Mouse (Mus musculus): ENCODE results near the gene Lrrc29. TPM values are rescaled to one million over a fixed set of nuclear protein-coding genes. Genes with fewer than 3 reads are reported as not detected.

Gene Lrrc29
- polyA plus RNA-seq, 1 experiment from 2014 or later = 1.3 TPM

DNA sequence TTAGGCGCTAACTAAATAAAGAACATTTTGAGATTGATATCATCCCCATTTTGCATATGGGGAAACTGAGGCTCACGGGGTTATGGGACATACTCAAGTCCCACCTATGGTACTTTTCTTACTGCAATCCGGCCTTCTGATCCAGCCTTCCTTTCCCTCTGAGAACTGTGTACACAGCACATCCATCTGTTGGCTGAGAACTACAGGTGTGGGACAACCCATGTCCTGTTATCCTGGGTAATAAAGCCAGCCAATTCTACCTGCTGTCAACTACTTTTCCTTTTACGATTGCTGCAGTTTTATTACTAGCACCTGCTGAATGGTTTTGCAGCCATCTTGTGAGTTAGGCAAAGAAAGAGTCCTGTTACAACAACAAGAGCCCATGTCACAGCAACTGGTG lies 28.5 kb upstream of the Lrrc29 start:
- 89% methylated on average over 4 of the region's 4 CpGs for WGBS
- Histone ChIP-seq H3K9ac (no peak overlapping the region), H3K4me3 (no peak overlapping the region), H3K27ac (no peak overlapping the region), H3K9me3 (no peaks in the 10 kb centered on the region), H3K27me3 (0 out of 2 replicates have a peak, but pooled peaks cover 10% of the 10 kb centered on the region), H3K36me3 (peaks cover 36% of the 10 kb centered on the region), H3K4me2 (no peak overlapping the region), H3K4me1 (peaks cover 13% of the 10 kb centered on the region)
- no peak for ATAC-seq (ENCODE audit: insufficient number of reproducible peaks, insufficient read depth, low FRiP score, low TSS enrichment, low read depth)

DNA sequence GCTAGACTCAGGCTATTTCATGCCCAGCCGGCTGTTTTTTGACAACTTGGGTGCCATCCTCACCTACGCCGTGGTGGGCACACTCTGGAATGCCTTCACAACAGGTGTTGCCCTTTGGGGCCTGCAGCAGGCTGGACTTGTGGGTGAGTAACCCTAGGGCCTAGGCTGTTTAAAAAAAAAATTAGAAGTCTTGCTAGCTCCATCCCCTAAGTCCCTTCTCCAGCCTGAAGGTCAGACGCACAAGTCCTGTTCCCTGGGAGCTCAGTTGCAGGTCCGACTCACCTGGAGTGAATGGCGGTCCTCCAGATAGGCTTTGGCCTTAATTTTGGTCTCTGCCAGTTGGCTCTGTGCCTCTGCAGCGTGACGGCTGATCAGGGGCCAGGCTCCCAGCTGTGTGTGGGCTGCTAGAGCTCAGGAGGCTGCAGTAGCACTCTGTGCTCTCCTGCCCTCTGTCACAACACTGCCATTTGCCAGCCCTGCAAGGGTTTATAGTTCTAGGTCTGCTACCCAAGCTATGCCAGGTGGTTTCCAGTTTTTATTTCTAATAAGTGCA lies 27.6 kb upstream of the Lrrc29 start:
- ATAC-seq (ENCODE audit: insufficient number of reproducible peaks, insufficient read depth, low FRiP score, low TSS enrichment, low read depth) = no peak

DNA sequence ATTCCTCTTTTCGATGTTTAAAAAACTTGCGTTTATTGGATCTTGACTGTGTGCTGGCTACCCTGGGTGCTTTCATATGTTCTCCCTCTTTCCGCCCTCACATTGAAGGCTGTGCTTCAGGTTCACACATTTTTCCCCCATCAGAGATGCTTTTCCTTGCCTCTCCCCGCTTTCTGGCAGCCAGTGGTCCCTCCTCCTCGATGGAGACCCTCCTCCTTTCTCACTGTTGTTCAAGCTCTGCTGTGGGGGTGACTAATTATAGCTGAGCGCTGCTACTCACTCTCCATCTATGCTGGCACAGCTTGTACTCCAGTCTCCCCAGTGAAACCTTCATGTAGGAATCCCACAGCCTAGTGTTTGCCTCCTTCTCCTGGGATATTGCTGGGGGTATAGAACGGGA lies 24.1 kb upstream of the Lrrc29 start:
- Histone ChIP-seq H3K4me2 (peak overlapping the region; percentile 95), H3K36me3 (peaks cover under 1% of the 10 kb centered on the region; the same call in 1 of the 2 replicates), H3K9ac (peak overlapping the region; percentile 82; the same call in 1 of the 2 replicates), H3K4me3 (peak overlapping the region; percentile 73), H3K27me3 (peaks cover 13% of the 10 kb centered on the region; the same call in 1 of the 2 replicates), H3K4me1 (peaks cover 36% of the 10 kb centered on the region), H3K27ac (no peak overlapping the region), H3K9me3 (no peaks in the 10 kb centered on the region)
- 32% methylated on average over 7 of the region's 7 CpGs for WGBS
- ATAC-seq (ENCODE audit: insufficient number of reproducible peaks, insufficient read depth, low FRiP score, low TSS enrichment, low read depth) = no peak

More for the DNA sequence above, 27.6 kb upstream of the Lrrc29 start:
- no peak overlapping the region for H3K4me2 ChIP-seq
- WGBS = 76% methylated on average over 8 of the region's 8 CpGs
- H3K36me3 ChIP-seq = peaks cover 33% of the 10 kb centered on the region
- no peak overlapping the region for H3K27ac ChIP-seq
- H3K4me3 ChIP-seq = no peak overlapping the region
- no peaks in the 10 kb centered on the region for H3K9me3 ChIP-seq
- H3K4me1 ChIP-seq = peaks cover 14% of the 10 kb centered on the region
- 0 out of 2 replicates have a peak overlapping the region, but pooled peaks have one; percentile 8 for H3K9ac ChIP-seq
- H3K27me3 ChIP-seq = peaks cover 13% of the 10 kb centered on the region; the same call in 1 of the 2 replicates

DNA sequence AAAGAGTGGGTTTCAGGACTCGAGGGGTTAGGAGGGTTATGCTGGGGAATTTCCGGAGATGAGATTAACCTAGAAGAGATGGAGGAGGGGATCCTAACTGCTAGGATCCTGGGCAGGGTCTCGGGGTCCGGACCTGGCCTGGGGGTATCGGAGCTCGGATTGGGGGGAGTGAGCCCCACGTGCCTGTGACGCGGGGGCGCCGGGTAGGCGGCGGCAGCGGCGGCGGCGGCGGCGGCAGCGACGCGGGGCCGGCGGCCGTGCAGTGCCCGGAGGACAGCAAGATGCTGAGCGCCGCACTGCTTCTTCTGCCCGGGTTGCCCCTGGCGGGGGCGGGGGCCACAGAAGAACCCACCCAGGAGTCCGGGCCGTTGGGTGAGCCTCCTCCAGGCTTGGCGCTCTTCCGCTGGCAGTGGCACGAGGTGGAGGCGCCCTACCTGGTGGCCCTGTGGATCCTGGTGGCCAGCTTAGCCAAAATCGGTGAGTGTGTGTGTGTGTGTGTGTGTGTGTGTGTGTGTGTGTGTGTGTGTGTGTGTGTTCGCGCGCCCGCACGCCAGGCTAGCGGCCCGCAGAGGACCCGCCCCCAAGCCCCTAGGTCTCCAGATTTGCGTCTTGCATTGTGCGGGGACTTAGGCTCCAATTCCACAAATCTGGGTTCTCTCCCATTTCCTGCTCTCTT lies 23.2 kb upstream of the Lrrc29 start:
- Histone ChIP-seq H3K9me3 (no peaks in the 10 kb centered on the region), H3K27me3 (peaks cover 13% of the 10 kb centered on the region; the same call in 1 of the 2 replicates), H3K9ac (peak overlapping the region; percentile 82), H3K4me3 (peak overlapping the region; percentile 73), H3K4me1 (peaks cover 45% of the 10 kb centered on the region), H3K27ac (peak overlapping the region; percentile 86), H3K4me2 (peak overlapping the region; percentile 95), H3K36me3 (no peaks in the 10 kb centered on the region)
- ATAC-seq (ENCODE audit: insufficient number of reproducible peaks, insufficient read depth, low FRiP score, low TSS enrichment, low read depth) = no peak
- WGBS = under 1% methylated on average over 38 of the region's 48 CpGs

DNA sequence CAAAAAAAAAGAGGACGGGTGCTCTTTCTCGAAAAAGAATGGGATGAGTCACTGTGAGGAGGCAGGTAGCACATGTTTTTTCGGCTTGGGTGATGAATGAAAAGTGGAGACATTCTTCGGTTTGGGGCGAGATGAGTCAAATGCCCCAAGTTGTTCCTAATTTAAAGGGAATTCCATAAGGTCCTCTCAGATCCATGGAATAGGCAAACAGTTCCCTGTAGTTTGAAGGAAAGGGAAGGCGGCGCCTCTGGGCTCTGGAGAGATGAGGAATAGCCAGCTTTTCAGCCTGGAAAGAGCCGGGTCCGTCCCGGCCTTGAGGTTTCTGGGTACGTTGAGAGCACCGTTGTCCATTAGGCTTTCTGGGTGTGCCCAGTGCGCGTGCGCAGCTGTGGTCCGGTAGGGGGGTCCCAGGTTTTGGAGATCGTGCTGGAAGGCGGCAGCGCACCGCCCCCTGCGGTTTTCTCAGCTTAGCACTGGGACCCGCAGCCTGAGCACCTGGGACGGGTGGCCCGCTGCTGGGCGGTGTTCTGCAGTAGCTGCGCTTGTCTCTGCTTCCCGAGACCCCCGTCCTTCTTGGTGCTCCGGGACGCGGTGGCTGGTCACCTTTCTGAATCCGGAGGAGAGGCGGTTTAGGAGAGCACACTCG lies 22.5 kb upstream of the Lrrc29 start, which contains the start of gene Slc9a5:
Gene Slc9a5 (plus strand): TSS at position 394 of the 646 bp plus-strand sequence.
- peaks cover 13% of the 10 kb centered on the region; the same call in 1 of the 2 replicates for H3K27me3 ChIP-seq
- no peak for ATAC-seq (ENCODE audit: insufficient number of reproducible peaks, insufficient read depth, low FRiP score, low TSS enrichment, low read depth)

DNA sequence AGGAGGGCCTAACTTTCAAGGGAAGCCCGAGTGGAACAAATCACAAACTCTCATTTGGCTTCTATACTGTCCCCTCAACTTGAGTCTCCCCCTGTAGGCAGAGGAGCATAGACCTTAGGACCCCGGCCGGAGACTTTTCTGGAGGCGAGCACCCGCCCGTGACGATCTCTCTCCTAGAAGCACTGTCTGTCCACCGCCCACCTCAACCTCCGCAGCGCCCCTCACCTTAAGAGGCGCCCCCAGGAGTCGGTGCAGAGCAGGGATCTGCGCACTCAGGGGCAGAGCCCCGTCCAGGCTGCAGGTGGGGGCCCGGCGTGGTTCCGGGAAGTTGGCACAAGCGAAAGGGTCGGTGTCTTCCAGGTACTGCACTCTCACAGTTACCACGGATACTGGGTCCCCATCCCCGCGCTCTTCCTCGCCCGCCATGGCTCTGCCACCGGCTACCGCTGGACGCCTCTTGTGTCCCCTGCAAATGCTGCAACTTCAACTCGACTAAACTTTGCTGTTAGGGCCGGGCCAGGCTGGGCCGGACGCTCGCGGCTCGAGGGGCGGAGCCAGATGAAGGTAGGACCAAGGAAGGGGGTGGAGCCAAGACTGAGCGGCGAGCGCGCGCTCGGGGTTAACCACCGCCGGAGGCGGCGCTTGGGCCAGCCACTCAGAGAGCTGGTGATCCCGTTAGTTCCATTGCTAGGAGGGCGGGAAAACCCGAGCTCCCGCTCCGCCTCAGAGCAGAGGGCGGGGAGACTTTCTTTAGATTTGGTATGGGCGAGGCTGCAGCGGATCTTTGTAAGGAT lies 21.5 kb upstream of the Lrrc29 start, which contains the start of gene Fhod1:
Gene Fhod1 (minus strand): TSS at position 526 of the 794 bp plus-strand sequence.
- Histone ChIP-seq H3K36me3 (no peaks in the 10 kb centered on the region), H3K4me2 (peak within 1 kb of the TSS; percentile 95), H3K27ac (peak within 1 kb of the TSS; percentile 86), H3K4me1 (peaks cover 46% of the 10 kb centered on the region), H3K4me3 (peak within 1 kb of the TSS; percentile 73), H3K27me3 (peaks cover 13% of the 10 kb centered on the region; the same call in 1 of the 2 replicates), H3K9me3 (no peaks in the 10 kb centered on the region), H3K9ac (peak within 1 kb of the TSS; percentile 82)
- under 1% methylated on average over 53 of the region's 53 CpGs for WGBS
- ATAC-seq (ENCODE audit: insufficient number of reproducible peaks, insufficient read depth, low FRiP score, low TSS enrichment, low read depth) = peak; percentile 84

More for the DNA sequence above, 22.5 kb upstream of the Lrrc29 start, which contains the start of gene Slc9a5:
- peak within 1 kb of the TSS; percentile 95 for H3K4me2 ChIP-seq
- WGBS = 1% methylated on average over 34 of the region's 34 CpGs
- no peaks in the 10 kb centered on the region for H3K9me3 ChIP-seq
- no peaks in the 10 kb centered on the region for H3K36me3 ChIP-seq
- H3K4me1 ChIP-seq = peaks cover 46% of the 10 kb centered on the region
- H3K27ac ChIP-seq = peak within 1 kb of the TSS; percentile 86
- peak within 1 kb of the TSS; percentile 73 for H3K4me3 ChIP-seq
- H3K9ac ChIP-seq = peak within 1 kb of the TSS; percentile 82

DNA sequence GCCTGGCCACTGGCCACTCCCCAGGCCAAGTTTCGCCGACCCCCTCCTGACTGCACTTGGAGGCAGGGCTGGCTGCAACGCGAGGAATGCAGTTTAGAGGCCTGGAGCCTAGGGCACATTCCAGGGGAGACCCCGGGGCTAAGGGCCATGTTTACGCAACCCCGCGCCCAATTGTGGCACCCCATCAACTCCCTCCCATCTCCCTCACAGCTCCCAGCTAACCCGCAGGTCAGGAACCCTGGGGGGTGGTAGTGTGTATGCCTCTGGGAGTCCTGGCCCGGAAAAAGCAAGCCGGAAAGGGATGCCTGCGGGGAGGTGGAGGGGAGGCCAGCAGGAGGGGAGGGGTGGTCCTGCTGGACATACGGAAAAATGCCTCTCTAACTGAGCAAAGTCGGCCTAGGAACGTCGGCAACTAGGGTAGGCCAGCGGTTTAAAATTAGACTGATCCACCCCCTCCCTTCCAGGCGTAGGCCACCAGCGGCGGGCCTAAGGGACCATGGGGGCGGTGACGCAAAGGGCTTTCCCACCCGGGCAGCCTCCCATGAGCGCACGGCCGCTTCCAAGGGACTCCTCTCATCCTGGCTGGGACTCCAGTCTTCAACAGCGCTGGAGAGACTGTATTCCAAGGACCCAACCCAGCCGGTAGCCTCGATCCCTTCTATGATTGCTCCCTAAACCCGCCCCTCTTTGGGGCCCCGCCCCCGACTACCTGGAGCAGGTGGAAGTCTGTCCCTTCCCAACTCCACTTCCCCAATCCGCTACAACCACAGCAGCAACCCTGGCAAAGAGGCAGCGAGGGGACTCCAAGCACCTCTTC lies 20.7 kb upstream of the Lrrc29 start:
- ATAC-seq (ENCODE audit: insufficient number of reproducible peaks, insufficient read depth, low FRiP score, low TSS enrichment, low read depth) = no peak; the same call in 1 of the 2 replicates
- H3K4me1 ChIP-seq = peaks cover 46% of the 10 kb centered on the region

DNA sequence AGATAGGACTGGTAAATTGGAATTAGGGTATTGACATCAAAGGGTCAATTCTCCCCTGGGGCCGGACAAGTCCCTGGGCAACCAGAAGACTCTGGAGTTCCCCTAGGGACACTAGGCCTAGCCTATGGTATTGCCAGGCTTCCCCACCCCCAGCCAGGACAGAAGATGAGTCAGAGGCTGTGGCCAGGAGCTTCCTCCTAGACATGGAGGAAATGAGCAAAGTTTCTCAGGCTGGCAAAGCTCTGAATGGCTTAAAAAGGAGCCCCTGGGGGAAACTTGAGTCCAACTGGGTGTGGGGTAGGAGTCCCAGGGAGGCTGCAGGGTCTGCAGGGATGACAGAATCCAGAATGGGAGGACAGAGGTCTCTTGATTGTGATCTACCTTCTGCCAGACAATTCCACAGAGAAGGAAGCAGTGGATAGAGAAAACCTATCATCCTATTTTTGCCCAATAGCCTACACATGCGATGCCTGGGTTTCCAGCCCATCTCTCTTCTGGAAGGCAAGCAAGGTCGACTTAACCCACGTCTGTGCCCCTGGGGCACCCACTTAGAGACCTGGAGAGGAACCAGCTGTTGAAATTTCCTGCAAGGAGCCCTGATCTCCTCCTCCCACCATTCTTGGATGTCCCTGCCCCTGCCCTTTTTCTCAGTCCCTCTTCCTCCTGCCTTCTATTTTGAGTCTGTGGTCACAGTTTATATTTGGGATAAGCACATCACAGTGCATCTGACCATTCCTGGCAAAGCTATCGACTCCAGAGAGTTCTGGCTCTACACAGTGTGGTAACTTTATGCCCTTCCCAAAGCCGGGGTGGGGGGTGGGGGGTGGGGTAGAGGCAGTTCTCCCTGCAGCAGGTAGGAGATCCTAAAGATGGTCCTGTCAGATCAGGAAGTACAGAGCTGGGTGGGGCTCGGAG lies 19.2 kb upstream of the Lrrc29 start:
- Histone ChIP-seq H3K4me3 (no peak overlapping the region), H3K27ac (peak overlapping the region; percentile 22; the same call in 1 of the 2 replicates), H3K36me3 (0 out of 2 replicates have a peak, but pooled peaks cover 4% of the 10 kb centered on the region), H3K9ac (0 out of 2 replicates have a peak overlapping the region, but pooled peaks have one; percentile 11), H3K27me3 (peaks cover 9% of the 10 kb centered on the region; the same call in 1 of the 2 replicates), H3K4me2 (peak overlapping the region; percentile 95), H3K9me3 (no peaks in the 10 kb centered on the region), H3K4me1 (peaks cover 46% of the 10 kb centered on the region)
- 39% methylated on average over 7 of the region's 7 CpGs for WGBS
- ATAC-seq (ENCODE audit: insufficient number of reproducible peaks, insufficient read depth, low FRiP score, low TSS enrichment, low read depth) = no peak

More for the DNA sequence above, 20.7 kb upstream of the Lrrc29 start:
- WGBS = 2% methylated on average over 34 of the region's 34 CpGs
- peak overlapping the region; percentile 86 for H3K27ac ChIP-seq
- no peaks in the 10 kb centered on the region for H3K36me3 ChIP-seq
- H3K4me2 ChIP-seq = peak overlapping the region; percentile 95
- H3K9me3 ChIP-seq = no peaks in the 10 kb centered on the region
- peak overlapping the region; percentile 82 for H3K9ac ChIP-seq
- H3K27me3 ChIP-seq = peaks cover 13% of the 10 kb centered on the region; the same call in 1 of the 2 replicates
- H3K4me3 ChIP-seq = peak overlapping the region; percentile 73

DNA sequence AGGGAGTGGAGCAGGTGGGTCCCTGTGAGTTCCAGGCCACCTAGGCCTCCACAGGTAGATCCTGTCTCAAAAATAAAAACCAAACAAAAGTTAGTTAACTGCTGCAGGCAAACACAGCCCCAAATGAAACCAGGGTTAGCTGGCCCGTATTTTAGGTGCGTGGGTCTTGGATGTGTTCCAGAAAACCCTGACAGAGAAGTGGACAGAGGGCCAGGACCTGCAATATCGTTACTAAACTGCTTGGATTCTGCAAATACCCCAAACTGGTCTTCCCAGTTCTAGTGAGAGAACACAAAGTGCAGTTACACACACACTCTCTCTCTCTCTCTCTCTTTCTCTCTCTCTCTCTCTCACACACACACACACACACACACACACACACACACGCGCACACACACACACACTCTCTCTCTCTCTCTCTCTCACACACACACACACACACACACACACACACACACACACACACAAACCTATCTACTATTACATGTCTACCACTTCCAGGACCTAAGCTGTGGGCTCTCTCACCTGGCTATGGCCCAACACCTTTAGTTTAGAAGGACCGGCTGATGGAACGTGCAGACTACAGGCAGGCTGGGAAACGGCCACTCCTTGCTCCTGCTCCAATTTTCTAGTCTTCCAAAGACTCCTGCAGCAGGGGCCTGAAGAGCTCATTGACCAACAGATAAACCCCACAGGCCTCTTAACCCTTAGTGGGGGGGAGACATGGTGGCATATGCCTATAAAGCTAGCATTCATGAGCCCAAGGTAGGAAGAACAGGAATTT lies 17.9 kb upstream of the Lrrc29 start:
- Histone ChIP-seq H3K4me2 (no peak overlapping the region), H3K27me3 (no peaks in the 10 kb centered on the region; the same call in 1 of the 2 replicates), H3K9ac (0 out of 2 replicates have a peak overlapping the region, but pooled peaks have one; percentile 2), H3K4me3 (no peak overlapping the region), H3K9me3 (no peaks in the 10 kb centered on the region), H3K4me1 (peaks cover 42% of the 10 kb centered on the region), H3K27ac (no peak overlapping the region), H3K36me3 (0 out of 2 replicates have a peak, but pooled peaks cover 4% of the 10 kb centered on the region)
- ATAC-seq (ENCODE audit: insufficient number of reproducible peaks, insufficient read depth, low FRiP score, low TSS enrichment, low read depth) = no peak
- WGBS = 65% methylated on average over 8 of the region's 8 CpGs

Data from embryonic facial prominence, embryonic 13.5 days (tissue).